Mouse (Mus musculus) olfactory bulb, adult 2 months (tissue): ENCODE measurements around the gene Rbp3.

Experiments used
- CTCF ChIP-seq: fragments of 200-500 bp; IDR thresholded peaks from 2 replicates; pipeline ENCODE4 v1.5.1; 2012; ENCODE audit warnings: low read depth, mild to moderate bottlenecking, low read length, moderate library complexity; ENCODE audit not compliant: insufficient read depth
- POLR2A ChIP-seq: fragments of 200-500 bp; IDR thresholded peaks from 2 replicates; pipeline ENCODE4 v1.6.1; 2012; ENCODE audit warnings: mild to moderate bottlenecking, low read depth, low read length, moderate library complexity; ENCODE audit not compliant: insufficient read depth

- TF ChIP-seq POLR2A: no peak
- TF ChIP-seq CTCF: no peak
Observed at GRCm38 (mm10) chr14:33965675-33966074, 11.9 kb downstream of the Rbp3 start.
